16 mouse cellular contexts compared by ENCODE assay signal in genomic region chr10:22174190-22174487, GRCm38 (mm10). TPM values are rescaled to one million over a fixed set of nuclear protein-coding genes. Genes with fewer than 3 reads are reported as not detected.
"Had no signal": no experiment of that assay in that cellular context is flagged by ENCODE, and none has a peak within 500 bp of the region (broad histone marks: within the 10 kb centered on the region; RNA-seq: fewer than 3 reads in every experiment).

No protein-coding gene starts in this region.

RNA-seq across cellular contexts. Expression of gene H60b, which starts 15.8 kb away (rescaled TPM):
- total RNA-seq: heart, postnatal 10 days; heart, postnatal 14 days; heart, postnatal 25 days; heart, postnatal 36 days; heart, postnatal 4 days; hematopoietic stem cell, adult 5-6 weeks; hindbrain, postnatal 0 days; layer of hippocampus, adult 18-20 months; layer of hippocampus, adult 2 months; layer of hippocampus, adult 8-10 months; layer of hippocampus, postnatal 10 days; layer of hippocampus, postnatal 14 days; layer of hippocampus, postnatal 25 days; layer of hippocampus, postnatal 36 days had no signal
- polyA plus RNA-seq: large intestine, adult 2 months had no signal

RNA-seq across cellular contexts. Expression of gene Raet1e, which starts 15.8 kb away (rescaled TPM):
- total RNA-seq: heart, postnatal 25 days; heart, postnatal 36 days; hematopoietic stem cell, adult 5-6 weeks; layer of hippocampus, adult 18-20 months; layer of hippocampus, adult 2 months; layer of hippocampus, adult 8-10 months; layer of hippocampus, postnatal 10 days; layer of hippocampus, postnatal 14 days; layer of hippocampus, postnatal 25 days; layer of hippocampus, postnatal 36 days; left cerebral cortex, adult 18-20 months had no signal

RNA-seq across cellular contexts. Expression of gene E030030I06Rik, which starts 25.1 kb away (rescaled TPM):
- total RNA-seq: layer of hippocampus, postnatal 36 days had no signal
